Mouse (Mus musculus): ENCODE measurements around the gene Ptprt.

DNA sequence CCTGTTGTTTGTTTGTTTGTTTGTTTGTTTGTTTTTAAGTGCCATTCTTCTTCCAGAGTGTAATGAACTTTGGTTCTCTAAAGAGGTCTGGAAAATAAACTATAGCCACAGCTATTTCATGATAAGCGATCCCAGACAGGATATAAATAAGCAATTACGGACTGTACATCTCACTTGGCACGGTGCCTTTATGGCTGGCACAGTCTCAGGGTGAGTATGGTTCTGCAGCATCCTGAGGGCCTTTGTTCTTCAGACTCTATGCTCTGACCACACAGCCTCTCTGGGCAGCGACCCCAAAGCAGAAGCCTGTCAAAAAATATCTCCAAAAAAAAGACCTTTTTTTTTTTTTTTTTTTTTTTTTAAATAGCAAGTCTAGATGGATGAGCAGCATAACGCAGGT, 338.5 kb downstream of the Ptprt start:
- TF ChIP-seq CTCF (IDR thresholded peaks at IDR 0.05; ENCODE audit: low read depth, low read length) (no peak), POLR2A (IDR thresholded peaks at IDR 0.05; ENCODE audit: borderline replicate concordance, low read depth, low read length) (no peak)
